9 mouse cellular contexts compared by ENCODE assay signal in the genomic region with DNA sequence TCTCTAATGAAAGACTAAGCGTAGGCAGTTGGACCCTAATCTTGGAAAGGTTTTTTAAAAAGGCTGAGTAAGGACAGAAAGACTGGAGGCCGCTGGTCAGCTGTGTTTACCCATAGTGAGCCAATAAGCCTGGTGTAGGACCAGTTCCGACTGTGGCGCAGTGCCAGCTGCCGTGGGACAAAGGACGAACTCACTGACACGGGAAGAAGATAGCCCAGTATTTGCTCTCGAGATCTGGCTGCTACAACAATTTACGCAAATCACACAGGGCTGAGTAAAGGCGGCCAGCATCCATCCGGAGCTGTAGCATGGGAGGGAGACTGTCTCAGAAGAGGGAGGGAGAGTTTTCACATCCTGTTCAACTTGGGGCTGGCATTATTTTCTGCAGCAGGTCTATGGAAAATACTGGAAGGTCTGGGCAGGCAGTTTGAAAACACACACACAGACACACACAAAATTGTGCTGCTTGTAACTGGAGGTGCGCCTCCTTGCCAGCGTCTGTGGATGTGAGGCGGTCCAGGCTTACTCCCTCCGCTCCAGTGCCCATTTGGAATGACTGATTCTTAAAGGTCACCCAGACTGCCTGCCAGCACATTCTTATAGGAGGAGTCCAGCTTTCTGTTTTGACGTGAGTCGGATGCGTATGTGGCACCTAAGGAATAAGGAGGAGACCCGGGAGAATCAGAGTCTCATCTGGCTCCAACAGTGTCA.
DNase-seq lines count a peak whose midpoint lies in the region; ATAC-seq and TF ChIP-seq lines count a peak whose summit lies in the region.
"Had no signal": no experiment of that assay in that cellular context is flagged by ENCODE, and none has a peak within 500 bp of the region (broad histone marks: within the 10 kb centered on the region; RNA-seq: fewer than 3 reads in every experiment).

No protein-coding gene starts in this region.

- no peak for TF ChIP-seq EP300 in stomach, postnatal 0 days (optimal IDR thresholded peaks at IDR 0.05)

- no peak for TF ChIP-seq CTCF in stomach, postnatal 0 days (IDR thresholded peaks at IDR 0.05; ENCODE audit: low read depth)

- H3K4me1 ChIP-seq in intestine, embryonic 15.5 days (replicated peaks): no peaks in the 10 kb centered on the region
- no peaks in the 10 kb centered on the region for H3K4me1 ChIP-seq in intestine, embryonic 16.5 days (ENCODE audit: control insufficient read depth, insufficient read depth, low read length)
- H3K4me1 ChIP-seq in heart, embryonic 13.5 days: peaks cover 6% of the 10 kb centered on the region; the same call in 1 of the 2 replicates
- H3K4me1 ChIP-seq in midbrain, embryonic 10.5 days: peaks cover 7% of the 10 kb centered on the region
- H3K4me1 ChIP-seq in stomach, postnatal 0 days (replicated peaks; ENCODE audit: control insufficient read depth, insufficient read depth): peaks cover 3% of the 10 kb centered on the region; the same call in 1 of the 2 replicates
- H3K4me1 ChIP-seq: embryonic facial prominence, embryonic 15.5 days had no signal

- peak; percentile 30 for DNase-seq in cerebellum, adult 9-11 months
- DNase-seq in layer of hippocampus, adult 8-10 months (ENCODE audit: low spot score in 2 of 2): peak; percentile 22 to 44
- no peak for DNase-seq in midbrain, embryonic 10.5 days (ENCODE audit: low spot score)
- peak; percentile 74 for DNase-seq in stomach, postnatal 0 days (ENCODE audit: low spot score)
- no peak for DNase-seq in embryo, embryonic 9.5 days (ENCODE audit: extremely low spot score)

- no peaks in the 10 kb centered on the region for H3K9me3 ChIP-seq in intestine, embryonic 15.5 days
- no peaks in the 10 kb centered on the region for H3K9me3 ChIP-seq in intestine, embryonic 16.5 days (ENCODE audit: control insufficient read depth, low read length)
- no peaks in the 10 kb centered on the region for H3K9me3 ChIP-seq in heart, embryonic 13.5 days
- H3K9me3 ChIP-seq in midbrain, embryonic 10.5 days (replicated peaks): no peaks in the 10 kb centered on the region
- H3K9me3 ChIP-seq in stomach, postnatal 0 days (ENCODE audit: control insufficient read depth, low read length): no peaks in the 10 kb centered on the region
- H3K9me3 ChIP-seq: embryonic facial prominence, embryonic 15.5 days had no signal

- WGBS in intestine, embryonic 15.5 days: 49% methylated on average over 19 of the region's 19 CpGs
- WGBS in intestine, embryonic 16.5 days: 51% methylated on average over 19 of the region's 19 CpGs
- WGBS in heart, embryonic 13.5 days: 57% methylated on average over 19 of the region's 19 CpGs
- 68% methylated on average over 19 of the region's 19 CpGs for WGBS in midbrain, embryonic 10.5 days
- 28% methylated on average over 19 of the region's 19 CpGs for WGBS in stomach, postnatal 0 days

- H3K36me3 ChIP-seq in intestine, embryonic 15.5 days: no peaks in the 10 kb centered on the region
- no peaks in the 10 kb centered on the region for H3K36me3 ChIP-seq in intestine, embryonic 16.5 days (ENCODE audit: control insufficient read depth, insufficient read depth, low read length)
- H3K36me3 ChIP-seq in heart, embryonic 13.5 days: no peaks in the 10 kb centered on the region
- no peaks in the 10 kb centered on the region for H3K36me3 ChIP-seq in midbrain, embryonic 10.5 days
- H3K36me3 ChIP-seq in stomach, postnatal 0 days (ENCODE audit: control insufficient read depth, insufficient read depth, low read length): no peaks in the 10 kb centered on the region
- H3K36me3 ChIP-seq: embryonic facial prominence, embryonic 15.5 days had no signal

- H3K4me3 ChIP-seq in intestine, embryonic 15.5 days (replicated peaks): no peak overlapping the region
- no peak overlapping the region for H3K4me3 ChIP-seq in intestine, embryonic 16.5 days (ENCODE audit: low read length)
- no peak overlapping the region for H3K4me3 ChIP-seq in heart, embryonic 13.5 days
- no peak overlapping the region for H3K4me3 ChIP-seq in midbrain, embryonic 10.5 days
- no peak overlapping the region for H3K4me3 ChIP-seq in stomach, postnatal 0 days (ENCODE audit: low read depth, low read length)
- H3K4me3 ChIP-seq: embryonic facial prominence, embryonic 15.5 days had no signal

- no peak overlapping the region for H3K9ac ChIP-seq in intestine, embryonic 15.5 days
- H3K9ac ChIP-seq in intestine, embryonic 16.5 days (ENCODE audit: low read depth, low read length): no peak overlapping the region
- H3K9ac ChIP-seq in heart, embryonic 13.5 days: no peak overlapping the region
- no peak overlapping the region for H3K9ac ChIP-seq in stomach, postnatal 0 days (ENCODE audit: low read length)
- H3K9ac ChIP-seq: embryonic facial prominence, embryonic 15.5 days had no signal

- H3K27ac ChIP-seq in intestine, embryonic 15.5 days: no peak overlapping the region
- no peak overlapping the region for H3K27ac ChIP-seq in intestine, embryonic 16.5 days (ENCODE audit: low read length)
- no peak overlapping the region for H3K27ac ChIP-seq in heart, embryonic 13.5 days (replicated peaks)
- peak overlapping the region; percentile 19; the same call in 1 of the 2 replicates for H3K27ac ChIP-seq in midbrain, embryonic 10.5 days (replicated peaks)
- H3K27ac ChIP-seq in stomach, postnatal 0 days (replicated peaks): no peak overlapping the region
- H3K27ac ChIP-seq: embryonic facial prominence, embryonic 15.5 days had no signal

- peak overlapping the region; percentile 12; the same call in 1 of the 2 replicates for H3K4me2 ChIP-seq in intestine, embryonic 15.5 days (replicated peaks)
- no peak overlapping the region for H3K4me2 ChIP-seq in intestine, embryonic 16.5 days (ENCODE audit: low read depth, low read length)
- peak overlapping the region; percentile 24; the same call in 1 of the 2 replicates for H3K4me2 ChIP-seq in heart, embryonic 13.5 days
- H3K4me2 ChIP-seq in stomach, postnatal 0 days (replicated peaks; ENCODE audit: low read depth): peak overlapping the region; percentile 6; the same call in 1 of the 2 replicates
- H3K4me2 ChIP-seq: embryonic facial prominence, embryonic 15.5 days had no signal

- ATAC-seq in intestine, embryonic 15.5 days: no peak
- no peak; the same call in 1 of the 2 replicates for ATAC-seq in intestine, embryonic 16.5 days
- no peak for ATAC-seq in heart, embryonic 13.5 days (ENCODE audit: extremely low read depth, insufficient number of reproducible peaks, low FRiP score, low TSS enrichment)
- peak; percentile 69 for ATAC-seq in stomach, postnatal 0 days (ENCODE audit: low FRiP score, low TSS enrichment)

- H3K27me3 ChIP-seq in intestine, embryonic 15.5 days (replicated peaks): no peaks in the 10 kb centered on the region
- H3K27me3 ChIP-seq in intestine, embryonic 16.5 days (replicated peaks; ENCODE audit: control insufficient read depth, insufficient read depth, low read length): no peaks in the 10 kb centered on the region
- no peaks in the 10 kb centered on the region for H3K27me3 ChIP-seq in heart, embryonic 13.5 days (replicated peaks)
- H3K27me3 ChIP-seq in midbrain, embryonic 10.5 days (ENCODE audit: low read depth, poor library complexity, severe bottlenecking): no peaks in the 10 kb centered on the region
- no peaks in the 10 kb centered on the region for H3K27me3 ChIP-seq in stomach, postnatal 0 days (ENCODE audit: control insufficient read depth, insufficient read depth, low read length)
- H3K27me3 ChIP-seq: embryonic facial prominence, embryonic 15.5 days had no signal

Comparison
In these comparisons a context has a peak if more than half of its experiments do, and no peak if none do; other contexts are left out.
1. DNase-seq: peak in cerebellum, adult 9-11 months (single experiment), layer of hippocampus, adult 8-10 months (2 of 2) and stomach, postnatal 0 days (single experiment); none in midbrain, embryonic 10.5 days (single experiment) and embryo, embryonic 9.5 days (single experiment).